Mouse (Mus musculus) left cerebral cortex, postnatal 36 days (tissue): ENCODE results near the gene Kalrn. TPM values are rescaled to one million over a fixed set of nuclear protein-coding genes. Genes with fewer than 3 reads are reported as not detected.
"Not testable (repeated sequence)": the region's sequence is repeated elsewhere in the genome, so short reads cannot be mapped to it uniquely, and the experiment has no call there.

Experiments
- DNase-seq, 2 experiments: peaks; one replicate each; pipeline ENCODE4 v3.0.0; 2021 to 2022; ENCODE audit warnings: low spot score in 2 of 2, mixed read lengths in 1 of 2
- intact Hi-C: fragments of 180-260 bp; cut with DNase I; formaldehyde crosslinking; loops from one replicate; pipeline ENCODE4 v1.15.1; 2025
- total RNA-seq, 2 experiments: library from RNA; stranded (reverse); gene quantifications; 2 replicates each; pipeline ENCODE4 v1.2.3; 2021

Kalrn gene
- total RNA-seq, 2 experiments from 2014 or later: 564 to 585 TPM

DNA sequence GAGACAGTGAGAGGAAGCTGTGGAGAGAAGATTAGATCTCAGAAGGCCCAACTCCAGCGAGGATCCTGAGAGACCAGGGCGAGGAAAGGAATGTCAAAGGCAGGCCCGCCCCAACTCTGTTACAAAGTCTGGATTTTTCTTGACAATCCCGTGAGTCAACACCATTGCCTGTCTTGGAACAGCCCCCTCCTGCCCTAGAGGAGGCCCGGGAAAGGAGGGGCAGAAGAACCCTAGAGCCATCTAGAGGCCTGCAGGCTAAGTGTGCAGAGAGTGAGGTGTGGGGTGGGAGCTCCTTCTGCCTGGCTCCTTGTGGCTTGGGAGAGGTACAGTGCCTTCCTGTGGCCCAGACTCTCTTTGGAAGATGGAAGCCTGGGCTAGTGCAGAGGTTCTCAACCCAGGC is 460.8 kb downstream of the Kalrn start:
- intact Hi-C loops: loop anchor here (5.0 kb wide), 1 partner anchor 290 kb away; no protein-coding TSS in a partner anchor
- DNase-seq: no peak

DNA sequence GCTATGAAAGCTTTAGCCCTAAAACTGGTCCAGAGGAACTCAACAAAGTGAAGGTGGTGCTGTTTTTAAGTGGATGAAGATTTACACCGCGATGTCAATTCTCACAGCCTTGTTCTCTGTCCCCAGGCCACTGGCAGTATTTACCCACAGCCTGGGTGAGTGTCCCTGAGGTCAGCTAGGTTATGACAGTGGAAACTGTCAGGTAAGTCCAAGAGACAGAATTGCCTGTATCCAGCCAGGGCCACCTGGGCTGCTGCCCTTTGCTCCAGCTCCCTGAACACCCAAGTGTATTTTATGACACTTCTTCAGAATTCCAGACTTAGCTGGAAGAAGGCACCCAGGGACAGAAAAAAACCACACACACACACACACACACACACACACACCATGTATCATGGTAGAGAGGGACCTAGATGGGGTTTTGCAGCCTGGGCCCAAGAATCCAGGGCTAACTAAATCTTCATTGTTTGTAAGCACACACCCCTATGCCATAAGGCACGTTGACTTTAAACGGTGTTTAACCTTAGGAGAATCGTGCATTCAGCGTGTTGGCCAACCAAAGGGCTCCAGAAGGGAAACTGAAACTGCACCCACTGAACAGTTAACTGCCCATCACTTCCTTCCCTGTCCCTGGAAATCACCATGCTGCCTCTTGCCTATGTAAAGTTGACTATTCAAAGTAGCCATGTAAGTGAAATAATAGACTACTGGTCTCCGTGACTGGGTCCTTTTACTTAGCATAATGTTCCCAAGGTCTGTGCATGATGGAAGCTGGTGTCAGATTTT is 462.3 kb downstream of the Kalrn start:
- DNase-seq: no peak
- intact Hi-C loops: loop anchor here (5.0 kb wide), 1 partner anchor 289 kb away; no protein-coding TSS in a partner anchor

DNA sequence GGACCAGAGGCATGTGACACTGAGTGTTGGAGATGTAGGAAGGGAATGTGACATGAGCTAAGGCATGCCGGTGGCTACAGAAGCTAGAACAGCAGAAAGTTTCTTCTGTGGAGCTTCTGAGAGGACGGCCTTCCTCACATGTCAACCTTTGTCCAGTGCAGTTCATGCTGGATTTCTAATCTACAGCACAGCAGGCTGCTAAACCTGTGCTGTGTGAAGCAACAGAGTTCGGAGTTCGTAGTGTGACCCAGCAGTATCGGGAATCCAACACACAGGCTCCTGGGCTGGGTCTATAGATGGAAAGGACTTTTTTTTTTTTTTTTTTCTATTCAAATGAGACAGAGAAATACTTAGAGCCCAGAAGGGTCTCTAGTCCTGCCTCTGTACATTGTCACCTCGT is 468.9 kb downstream of the Kalrn start:
- DNase-seq: no peak
- intact Hi-C loops: no loop called here

DNA sequence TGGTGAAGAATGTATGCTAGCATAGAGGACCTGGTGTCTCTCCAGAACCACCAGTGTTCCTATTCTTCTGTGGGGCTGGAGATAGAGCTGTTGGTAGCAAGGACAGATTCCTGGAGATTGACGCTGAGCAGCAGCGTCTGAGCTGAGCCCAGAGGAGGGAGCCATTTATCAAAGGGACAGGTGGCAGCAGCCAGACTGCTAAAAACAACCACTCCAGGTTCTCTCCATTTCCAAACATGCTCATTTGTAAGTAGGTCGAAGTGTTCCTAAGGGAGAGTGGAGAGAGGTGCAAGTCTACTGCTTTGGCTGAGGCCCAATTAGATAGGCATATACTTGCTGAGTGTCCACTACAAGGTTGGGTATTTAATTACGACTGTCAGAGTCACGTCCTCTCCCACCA is 470.6 kb downstream of the Kalrn start:
- no peak for DNase-seq
- intact Hi-C loops: no loop called here

DNA sequence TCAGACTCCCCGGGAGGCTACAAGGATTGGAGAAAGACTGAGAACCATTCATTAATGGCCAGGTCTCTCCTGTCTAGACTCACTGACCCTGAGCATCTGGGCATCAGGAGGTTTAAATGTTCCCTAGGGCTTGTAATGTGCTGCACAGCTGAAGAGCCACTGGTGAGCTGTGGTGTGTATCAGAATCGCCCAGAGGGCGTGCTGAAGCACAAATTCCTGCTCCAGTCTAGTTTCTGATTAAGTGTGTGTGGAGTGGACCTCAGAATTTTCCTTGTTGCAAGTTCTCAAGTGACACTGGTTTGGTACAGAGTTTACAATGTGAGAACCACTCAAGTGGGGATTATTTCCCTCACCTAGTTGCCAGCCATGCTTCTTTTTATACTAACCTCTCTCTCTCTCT is 473.5 kb downstream of the Kalrn start:
- no peak for DNase-seq
- intact Hi-C loops: no loop called here

DNA sequence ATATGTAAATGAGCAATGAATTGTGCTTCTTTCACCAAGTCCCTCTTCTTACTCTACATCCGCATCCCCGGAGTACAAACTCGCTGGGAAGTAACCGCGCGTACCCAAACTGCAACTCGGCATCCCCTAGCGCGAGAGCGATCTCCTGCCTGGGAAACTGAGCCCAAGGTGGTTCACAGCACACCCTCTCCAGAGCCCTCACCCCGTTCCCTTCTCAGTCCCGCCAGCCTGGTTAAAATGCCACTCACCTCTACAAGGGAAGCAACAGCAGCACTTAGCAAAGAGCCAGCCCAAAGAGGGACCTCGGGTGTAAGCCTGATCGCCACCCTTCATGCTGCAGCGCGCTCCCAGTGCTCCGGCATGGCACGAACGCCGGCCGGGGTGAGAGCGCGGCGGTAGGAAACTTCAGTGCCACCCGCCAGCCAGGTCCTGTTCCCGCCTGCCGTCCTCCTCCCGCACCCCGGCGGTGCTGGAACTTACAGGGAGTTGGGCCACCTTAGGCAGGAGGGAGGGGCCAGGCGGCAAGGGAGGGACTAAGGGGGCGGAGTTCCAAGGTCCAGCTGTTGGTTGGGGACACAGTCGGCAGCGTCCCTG is 477.7 kb downstream of the Kalrn start:
- intact Hi-C loops: no loop called here
- DNase-seq: no peak

DNA sequence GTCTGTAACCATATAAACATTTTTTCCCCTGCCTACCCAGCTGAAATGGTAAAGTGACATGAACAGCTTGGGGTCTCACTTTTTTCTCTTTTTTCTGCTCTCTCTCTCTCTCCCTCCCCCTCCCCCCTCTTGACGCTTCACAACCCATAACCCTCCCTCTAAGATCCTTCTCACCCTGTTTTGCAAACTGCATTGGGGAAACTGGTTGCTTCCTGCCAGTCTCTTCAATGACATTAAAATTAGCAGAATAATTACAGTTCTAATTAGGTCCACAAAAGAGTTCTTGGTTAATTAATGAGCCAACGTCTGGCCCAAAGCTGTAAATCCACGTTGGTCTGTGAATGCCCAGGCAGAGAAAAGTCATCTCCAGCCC is 478.3 kb downstream of the Kalrn start:
- intact Hi-C loops: no loop called here
- no peak for DNase-seq

DNA sequence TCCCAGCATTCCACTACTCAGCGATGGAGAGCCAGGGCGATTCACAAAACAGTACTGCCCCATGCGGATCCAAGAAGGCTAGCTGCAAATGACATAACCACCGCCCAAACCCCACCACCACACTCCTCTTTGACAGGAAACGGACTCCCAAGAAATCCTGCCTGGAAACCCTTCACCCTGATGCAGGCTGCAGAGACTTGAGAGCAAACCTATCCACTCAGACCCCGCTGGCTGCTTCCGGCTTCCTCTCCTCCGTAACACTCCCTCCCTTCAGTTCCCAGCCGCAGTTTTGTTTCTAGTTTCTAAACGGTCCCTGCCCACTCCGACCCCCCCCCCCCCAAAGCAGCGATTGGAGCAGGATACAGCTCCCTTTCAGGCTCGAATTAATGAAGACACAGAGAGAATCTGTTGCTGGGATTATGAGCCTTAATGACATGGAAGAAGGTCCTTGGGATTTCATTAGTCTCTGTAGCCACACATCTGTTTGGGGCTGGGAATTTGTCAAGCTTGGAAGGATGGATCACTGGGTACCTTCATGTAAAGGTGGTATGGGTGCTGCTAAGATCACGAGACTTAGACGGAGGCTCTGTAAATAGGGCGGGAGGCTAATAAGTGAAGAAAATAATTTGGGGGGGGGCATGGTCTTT is 478.8 kb downstream of the Kalrn start:
- DNase-seq: peak; percentile 39 to 54
- intact Hi-C loops: loop anchor here (5.0 kb wide), 1 partner anchor 52 kb away; no protein-coding TSS in a partner anchor

DNA sequence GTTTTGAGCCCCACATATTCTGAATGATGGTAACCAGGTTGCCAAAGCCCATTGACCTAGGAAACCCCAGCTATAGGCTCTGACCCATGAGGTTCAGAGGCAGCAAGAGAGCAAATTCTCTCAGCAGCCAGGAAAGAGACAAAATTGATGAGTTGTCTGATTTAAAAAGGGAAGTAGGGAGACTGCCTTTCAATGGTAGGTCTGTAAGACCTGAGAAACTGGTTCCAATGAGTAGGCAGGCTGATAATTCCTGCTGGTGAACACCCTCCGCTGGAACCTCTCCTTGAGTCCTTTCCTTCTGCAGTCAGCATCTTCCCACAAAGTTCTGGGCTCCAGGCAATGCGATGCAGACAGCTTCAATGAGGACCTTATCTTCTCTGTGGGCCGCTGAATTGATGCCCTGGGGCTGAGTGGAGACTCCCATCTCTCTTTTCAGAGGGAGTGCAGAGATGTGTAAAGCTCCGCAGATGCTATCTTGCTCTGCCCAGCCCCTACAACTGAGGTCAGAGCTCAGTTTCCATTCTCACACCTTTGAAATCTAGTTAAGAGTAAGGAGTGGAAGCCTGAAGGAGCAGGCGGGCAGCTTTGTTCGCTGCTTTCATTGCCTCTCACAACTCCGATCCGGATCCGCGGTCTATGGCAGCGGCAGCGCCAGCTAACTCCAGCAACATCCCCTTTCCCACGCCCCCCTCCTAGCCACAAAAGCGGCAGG is 479.4 kb downstream of the Kalrn start:
- intact Hi-C loops: loop anchor here (5.0 kb wide), 1 partner anchor 52 kb away; no protein-coding TSS in a partner anchor
- DNase-seq: no peak

DNA sequence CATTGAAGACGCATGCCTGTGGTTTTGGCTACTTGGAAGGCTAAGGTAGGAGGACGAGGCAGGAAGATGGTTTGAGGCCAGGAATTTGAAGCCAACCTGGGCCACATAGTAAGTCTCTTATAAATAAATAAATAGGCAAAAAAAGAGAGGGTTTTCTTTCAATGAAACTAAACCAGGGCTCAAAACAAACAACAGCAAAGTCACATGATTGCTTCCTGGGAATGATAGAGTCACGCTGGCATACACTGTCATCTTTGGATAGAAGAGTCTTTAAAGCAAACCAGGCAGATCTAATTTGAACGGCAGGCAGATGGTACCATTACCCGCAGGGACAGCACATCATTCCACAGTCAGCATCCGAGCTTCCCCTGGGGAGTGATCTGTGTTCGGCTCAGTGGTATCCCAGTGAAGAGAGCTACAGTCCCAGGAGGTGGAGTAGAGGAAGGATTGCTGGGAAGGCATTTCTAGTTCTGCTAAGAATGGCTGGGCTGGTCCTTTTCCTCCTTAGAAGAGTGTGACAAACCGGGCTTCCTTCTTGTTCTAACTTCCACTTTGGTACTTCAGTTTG is 483.7 kb downstream of the Kalrn start:
- DNase-seq: no peak

DNA sequence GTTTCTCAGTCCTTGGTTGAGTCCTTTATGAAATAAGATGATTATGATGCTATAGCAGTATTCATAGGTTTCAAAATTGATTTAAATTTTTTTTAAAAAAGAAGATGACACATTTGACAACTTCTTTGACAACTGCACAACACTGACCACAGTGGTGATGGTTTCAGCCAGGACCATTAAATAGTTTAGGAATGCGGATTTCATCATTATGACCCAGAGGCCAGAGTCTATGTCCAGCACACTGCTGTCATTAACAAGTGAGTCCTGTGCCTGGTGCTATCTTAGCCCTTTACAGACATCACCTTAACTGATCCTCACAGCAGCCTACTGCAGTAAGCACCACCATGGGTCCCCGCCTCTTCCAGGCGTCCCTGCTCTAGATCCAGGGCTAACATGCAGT is 484.3 kb downstream of the Kalrn start:
- no peak for DNase-seq
- intact Hi-C loops: no loop called here

More for the DNA sequence above, 483.7 kb downstream of the Kalrn start:
- intact Hi-C loops: loop anchor here (5.0 kb wide), 1 partner anchor 47 kb away; no protein-coding TSS in a partner anchor

DNA sequence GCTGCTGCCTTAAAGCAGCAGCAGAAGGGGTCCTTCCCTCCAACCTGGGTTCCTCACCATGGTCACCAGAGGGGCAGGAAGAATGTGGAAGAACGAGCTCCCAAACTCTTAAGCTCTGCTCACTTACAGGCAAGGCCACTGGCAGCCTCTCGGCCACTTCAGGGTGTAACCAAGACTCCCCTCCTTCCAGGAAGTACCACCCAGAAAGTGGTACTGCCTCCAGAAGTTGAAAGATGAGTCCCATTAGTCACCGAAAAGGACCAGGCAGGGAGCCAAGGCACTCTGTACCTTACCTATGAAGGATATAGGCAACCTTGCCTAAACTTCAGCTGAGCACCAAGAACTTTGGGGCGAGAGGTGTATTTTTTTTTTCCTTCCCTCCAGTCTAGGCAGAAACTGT is 485.0 kb downstream of the Kalrn start:
- intact Hi-C loops: no loop called here
- no peak for DNase-seq

DNA sequence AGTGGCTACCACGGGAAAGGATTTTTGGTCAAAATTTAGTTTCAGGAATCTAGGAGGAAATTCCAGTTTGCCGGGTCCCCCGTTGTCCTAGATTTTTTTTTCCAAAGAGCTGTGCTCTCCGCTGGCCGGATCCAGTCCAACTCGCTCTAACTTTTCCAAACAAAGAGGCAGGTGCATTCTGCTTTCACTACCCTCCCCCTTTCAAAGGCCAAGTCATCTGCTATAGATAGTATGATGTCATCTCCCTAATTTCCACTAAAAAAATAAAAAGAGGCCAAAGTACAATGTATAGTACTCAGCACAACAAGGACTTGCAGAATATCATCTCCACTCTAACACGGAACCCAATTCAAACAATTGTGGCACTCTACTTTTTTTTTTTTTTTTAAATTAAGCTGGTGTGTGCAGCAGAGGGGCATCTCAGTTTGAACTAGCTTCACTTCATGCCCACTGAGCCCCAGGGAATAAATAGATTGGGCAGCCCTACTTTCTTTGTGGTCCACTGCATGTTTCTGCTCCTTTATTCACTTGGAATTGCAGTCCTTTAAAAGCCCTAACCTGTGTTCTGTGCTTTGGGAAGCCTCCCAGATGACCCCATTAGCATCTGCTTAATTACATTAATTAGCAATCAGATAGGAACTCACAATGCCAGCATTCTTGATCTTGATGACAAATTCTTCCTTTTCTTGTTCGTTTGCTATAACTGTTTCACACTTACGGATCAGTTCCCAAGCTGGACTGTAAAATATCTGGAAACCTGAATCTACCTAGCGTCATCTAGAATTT is 489.0 kb downstream of the Kalrn start:
- DNase-seq: no peak
- intact Hi-C loops: no loop called here

DNA sequence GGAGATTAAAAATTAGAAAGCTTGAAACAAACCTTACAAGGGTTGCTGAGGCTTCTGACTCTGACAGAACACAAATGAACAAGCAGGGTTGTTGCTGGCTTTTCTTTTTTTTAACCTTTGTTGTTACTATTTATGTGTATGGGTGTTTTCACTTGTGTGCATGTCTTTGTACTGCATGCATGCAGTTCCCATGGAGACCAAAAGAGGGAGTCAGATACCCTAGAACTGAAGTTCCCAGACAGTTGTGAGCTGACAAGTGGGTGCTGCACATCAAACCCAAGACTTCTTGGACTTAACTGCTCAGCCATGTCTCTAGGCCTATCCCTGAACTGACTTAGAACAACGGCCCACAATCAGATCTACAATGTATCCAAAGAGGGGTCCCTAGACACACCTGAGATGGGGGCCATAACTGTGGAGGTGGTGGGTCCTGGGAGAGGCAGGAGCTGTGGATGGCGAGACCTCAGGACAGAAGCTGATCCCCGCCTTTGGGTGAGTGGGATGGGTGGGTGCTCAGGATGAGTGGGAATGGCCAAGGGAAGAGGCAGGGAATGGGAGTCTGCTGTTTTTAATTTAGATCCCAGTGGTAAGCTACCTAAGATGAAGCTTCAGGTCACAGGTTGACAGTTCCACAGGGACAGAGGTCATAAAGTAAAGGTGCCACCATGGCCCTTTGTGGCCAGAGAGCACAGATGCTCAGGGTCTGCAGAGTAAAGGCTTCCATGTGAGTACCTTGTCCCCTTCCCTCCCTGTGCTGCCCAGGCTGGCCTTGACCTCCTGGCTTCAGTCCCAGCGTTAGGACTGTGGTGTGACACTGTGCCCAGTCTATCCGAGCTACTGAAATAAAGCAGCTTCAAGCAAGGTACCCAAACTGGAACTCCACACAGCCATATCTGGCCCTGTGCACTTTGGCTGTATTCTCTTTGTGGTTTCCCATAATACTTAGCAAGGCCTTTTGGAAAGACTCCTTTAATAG is 490.6 kb downstream of the Kalrn start:
- no peak for DNase-seq
- intact Hi-C loops: no loop called here

DNA sequence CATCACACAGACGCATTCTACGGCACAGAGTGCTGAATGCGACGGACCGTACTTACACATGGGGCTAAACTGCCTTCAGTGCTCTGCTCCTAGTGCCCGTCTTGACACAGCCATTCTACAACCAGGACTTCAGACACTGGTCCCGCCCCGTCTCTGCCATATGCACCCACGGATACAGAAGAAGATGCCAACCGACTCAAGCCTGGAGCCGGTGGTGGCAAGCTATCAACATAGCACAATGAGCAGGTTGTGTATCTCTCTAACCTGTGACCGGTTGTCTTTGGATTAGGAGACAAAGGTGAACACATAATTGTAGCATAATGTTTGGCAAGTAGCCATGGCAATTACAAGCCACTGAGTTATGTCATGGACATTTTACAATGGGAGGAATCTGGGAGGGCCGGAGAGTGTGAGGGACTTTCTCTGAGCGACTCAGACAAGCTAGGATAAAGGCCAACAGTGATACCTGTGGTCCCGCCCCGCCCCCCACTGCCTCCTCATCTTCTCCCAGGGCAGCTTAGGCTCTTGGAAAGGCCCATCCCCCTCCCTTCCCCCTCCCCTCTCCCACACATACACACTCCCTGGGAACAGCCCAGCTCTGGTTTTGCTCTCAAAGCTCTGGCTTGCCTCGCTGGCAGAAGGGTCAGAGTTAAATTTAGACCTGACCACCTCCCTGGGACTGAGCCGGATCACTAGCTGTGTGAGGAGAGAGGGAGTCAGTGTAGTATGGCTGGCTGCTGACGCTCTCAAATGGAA is 491.5 kb downstream of the Kalrn start:
- intact Hi-C loops: no loop called here
- DNase-seq: no peak

DNA sequence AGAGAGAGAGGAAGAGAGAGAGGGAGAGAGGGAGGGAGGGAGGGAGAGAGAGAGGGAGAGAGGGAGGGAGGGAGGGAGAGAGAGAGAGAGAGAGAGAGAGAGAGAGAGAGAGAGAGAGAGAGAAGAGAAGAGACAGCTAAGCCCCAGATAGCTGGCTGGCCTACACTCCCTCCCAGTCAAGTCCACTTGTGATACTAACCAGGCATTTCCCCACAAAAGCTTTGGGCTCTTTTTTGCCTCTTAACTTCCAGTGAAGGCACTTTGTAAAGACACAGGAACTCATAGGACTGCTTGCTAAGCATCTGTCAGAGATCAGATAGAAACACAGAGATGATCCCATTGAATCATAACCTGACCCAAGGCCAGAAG is 492.0 kb downstream of the Kalrn start:
- intact Hi-C loops, DNase-seq: not testable (repeated sequence)

DNA sequence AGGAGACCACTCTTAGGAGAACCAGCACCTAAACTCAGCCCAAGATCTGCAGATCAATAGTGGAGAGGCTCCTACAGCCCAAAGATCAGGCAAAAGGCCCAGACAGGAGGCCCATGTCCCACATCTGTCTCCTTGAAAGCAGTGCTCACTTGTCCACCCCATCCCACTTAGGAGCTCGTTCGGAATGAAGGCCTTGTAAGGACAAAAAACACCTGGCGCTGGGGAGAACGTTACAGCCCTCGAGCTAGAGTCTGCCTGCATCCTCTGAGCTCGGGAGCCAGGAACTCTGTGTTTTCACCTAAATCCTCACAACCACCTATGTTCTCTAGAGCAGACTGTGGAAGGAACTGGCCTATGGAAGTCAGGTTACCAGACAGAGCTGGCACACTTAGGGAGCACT is 492.5 kb downstream of the Kalrn start:
- DNase-seq: peak; percentile 19 to 24
- intact Hi-C loops: no loop called here
